Mouse (Mus musculus) embryonic fibroblast, embryonic 13.5 days (primary cell): Measurements from ENCODE around the gene Tmem236. TPM values are rescaled to one million over a fixed set of nuclear protein-coding genes. Genes with fewer than 3 reads are reported as not detected.

Experiments used
- H3K27ac ChIP-seq: 2 replicates; pipeline ENCODE4 v1.5.1; 2012; ENCODE audit warnings: low read length, control low read depth, inconsistent platforms; ENCODE audit not compliant: insufficient read depth
- H3K4me1 ChIP-seq: 2 replicates; pipeline ENCODE4 v1.6.1; 2011; ENCODE audit warnings: low read length; ENCODE audit not compliant: control insufficient read depth, insufficient read depth
- H3K4me3 ChIP-seq: 2 replicates; pipeline ENCODE4 v1.5.1; 2011; ENCODE audit warnings: mild to moderate bottlenecking, control low read depth, low read length; ENCODE audit not compliant: insufficient read depth
- CTCF ChIP-seq: IDR thresholded peaks from 2 replicates; pipeline ENCODE4 v1.5.1; 2011; ENCODE audit warnings: mild to moderate bottlenecking, control low read depth, low read length, moderate library complexity, borderline replicate concordance; ENCODE audit not compliant: insufficient read depth
- POLR2A ChIP-seq: IDR thresholded peaks from 2 replicates; pipeline ENCODE4 v1.6.1; 2011; ENCODE audit warnings: low read depth, mild to moderate bottlenecking, control low read depth, low read length, moderate library complexity
- polyA plus RNA-seq: library from polyadenylated mRNA; stranded (reverse); fragments of >200 nt; gene quantifications from 2 replicates; pipeline ENCODE4 v1.2.4, GENCODE M21; 2011; ENCODE audit warnings: low read depth; ENCODE audit not compliant: missing spikeins, insufficient read length

The Tmem236 gene
- polyA plus RNA-seq, 1 experiment = not detected

DNA sequence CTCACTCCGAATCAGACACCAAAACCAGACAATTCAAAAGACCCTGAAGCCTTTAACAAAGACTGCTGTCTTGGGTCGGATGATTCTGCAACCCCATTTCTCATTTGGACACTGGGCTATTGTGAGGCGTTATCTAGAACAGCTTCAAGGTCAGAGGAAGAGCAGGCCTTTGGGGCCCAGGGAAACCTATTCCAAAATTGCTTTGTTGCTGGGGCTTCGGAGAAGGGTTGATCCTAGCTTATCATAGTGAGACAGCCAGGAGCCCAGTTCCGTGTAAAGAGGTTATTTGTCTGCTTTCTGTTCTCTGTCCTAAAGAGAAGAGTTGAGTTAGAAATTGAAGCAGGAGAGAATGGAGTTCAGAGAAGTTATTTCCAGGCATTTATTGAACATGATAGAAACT, 64.8 kb downstream of the Tmem236 start:
- no peak overlapping the region for H3K27ac ChIP-seq
- H3K4me1 ChIP-seq = no peaks in the 10 kb centered on the region
- TF ChIP-seq POLR2A (no peak), CTCF (no peak)
- H3K4me3 ChIP-seq = no peak overlapping the region

DNA sequence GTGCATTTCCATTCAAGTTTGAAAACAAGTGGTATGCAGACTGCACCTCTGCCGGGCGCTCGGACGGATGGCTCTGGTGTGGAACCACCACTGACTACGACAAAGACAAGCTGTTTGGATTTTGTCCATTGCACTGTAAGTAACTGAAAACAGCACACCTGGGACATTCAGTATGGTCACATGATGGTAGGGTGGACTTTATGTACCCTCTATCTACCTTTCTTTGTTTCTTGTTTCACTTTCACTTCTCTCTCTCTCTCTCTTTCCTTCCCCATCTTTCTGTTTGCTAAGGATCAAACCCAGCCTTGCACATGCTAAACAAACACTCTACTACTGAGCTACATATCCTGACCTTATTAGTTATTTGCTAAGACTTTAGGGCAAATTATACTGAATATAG, 69.8 kb downstream of the Tmem236 start:
- H3K27ac ChIP-seq = no peak overlapping the region

GRCm38 (mm10) chr2:14244668-14245067, 70.3 kb downstream of the Tmem236 start:
- no peak overlapping the region for H3K4me3 ChIP-seq
- no peak for TF ChIP-seq POLR2A
- TF ChIP-seq CTCF = no peak
- H3K4me1 ChIP-seq = no peaks in the 10 kb centered on the region
- no peak overlapping the region for H3K27ac ChIP-seq

More for the DNA sequence above, 69.8 kb downstream of the Tmem236 start:
- Histone ChIP-seq H3K4me3 (no peak overlapping the region), H3K4me1 (no peaks in the 10 kb centered on the region)
- TF ChIP-seq POLR2A (no peak), CTCF (no peak)

DNA sequence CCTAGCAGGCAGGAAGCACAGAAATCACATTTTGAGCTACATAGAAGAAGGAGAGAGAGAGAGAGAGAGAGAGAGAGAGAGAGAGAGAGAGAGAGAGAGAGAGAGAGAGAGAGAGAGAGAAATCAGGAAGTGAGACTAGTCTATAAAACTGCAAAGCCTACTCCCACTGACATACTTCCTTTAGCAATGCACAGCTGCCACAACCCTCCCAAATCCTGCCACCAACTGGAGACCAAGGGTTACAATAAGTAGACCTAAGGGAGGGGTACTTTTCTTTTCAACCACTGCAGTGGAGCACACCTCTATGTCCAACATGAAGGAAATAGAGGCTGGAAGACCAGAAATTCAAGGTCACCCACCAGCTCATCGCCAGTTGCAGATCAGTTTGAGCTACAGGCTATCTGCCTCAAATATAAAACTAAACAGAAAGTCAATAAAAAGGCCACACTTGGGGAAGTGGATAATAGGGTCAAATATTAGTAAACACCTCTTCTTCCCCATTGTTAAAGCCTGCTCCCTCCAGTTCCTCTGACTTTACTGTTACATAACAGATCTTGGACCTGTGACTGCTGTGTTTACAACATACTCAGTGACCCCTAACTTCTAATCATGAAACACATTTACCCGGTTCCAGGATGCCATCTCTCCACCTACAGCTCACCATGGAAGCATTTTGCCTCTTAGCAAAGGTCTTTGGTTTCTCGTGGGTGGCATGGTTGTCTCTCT, 75.7 kb downstream of the Tmem236 start:
- Histone ChIP-seq H3K4me3 (no peak overlapping the region), H3K27ac (no peak overlapping the region), H3K4me1 (no peaks in the 10 kb centered on the region)
- TF ChIP-seq CTCF (no peak), POLR2A (no peak)

DNA sequence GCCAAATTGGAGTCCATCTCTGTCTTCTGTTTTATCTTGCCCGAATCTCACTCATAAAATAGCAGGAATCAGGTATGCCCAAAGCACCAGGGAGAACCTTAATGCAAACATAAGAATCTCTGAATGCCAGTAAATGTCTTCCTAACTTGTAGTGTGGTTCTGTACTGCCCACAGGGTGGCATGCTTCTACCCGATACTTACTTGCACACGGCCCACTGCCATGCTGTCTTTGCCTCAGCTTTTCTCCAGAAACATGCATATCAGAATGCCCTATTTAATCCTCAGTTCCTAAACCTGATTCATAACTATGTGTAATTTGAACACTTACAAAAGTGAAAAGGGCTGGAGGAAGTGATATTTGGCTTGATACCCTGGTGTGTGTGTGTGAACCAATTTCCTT, 77.6 kb downstream of the Tmem236 start:
- Histone ChIP-seq H3K4me1 (no peaks in the 10 kb centered on the region), H3K27ac (no peak overlapping the region), H3K4me3 (no peak overlapping the region)
- no peak for TF ChIP-seq POLR2A
- TF ChIP-seq CTCF = no peak

- H3K27ac ChIP-seq = no peak overlapping the region
- no peaks in the 10 kb centered on the region for H3K4me1 ChIP-seq
- TF ChIP-seq CTCF (no peak), POLR2A (no peak)
- no peak overlapping the region for H3K4me3 ChIP-seq
Observed at GRCm38 (mm10) chr2:14258345-14258850, 84.1 kb downstream of the Tmem236 start.

GRCm38 (mm10) chr2:14262090-14262489, 87.8 kb downstream of the Tmem236 start:
- Histone ChIP-seq H3K4me1 (no peaks in the 10 kb centered on the region), H3K27ac (no peak overlapping the region), H3K4me3 (no peak overlapping the region)
- TF ChIP-seq CTCF (no peak), POLR2A (no peak)

- Histone ChIP-seq H3K4me3 (no peak overlapping the region), H3K27ac (no peak overlapping the region), H3K4me1 (no peaks in the 10 kb centered on the region)
- TF ChIP-seq POLR2A (no peak), CTCF (no peak)
Observed at GRCm38 (mm10) chr2:14269160-14269559, 94.8 kb downstream of the Tmem236 start.

Other genes with a start within 250 kb of the Tmem236 start
- gene Hacd1, start 118.4 kb upstream of the Tmem236 start, polyA plus RNA-seq = 71.4 and 82.9 TPM in 2 replicates
- 80.4 and 89.7 TPM in 2 replicates for gene Stam, start 100.4 kb upstream of the Tmem236 start, polyA plus RNA-seq
- gene Mrc1, start 54.9 kb downstream of the Tmem236 start, polyA plus RNA-seq = 0.27 and 2.9 TPM in 2 replicates
- not detected in 2 replicates for gene Slc39a12, start 213.8 kb downstream of the Tmem236 start, polyA plus RNA-seq